Mouse (Mus musculus): ENCODE measurements around the gene Agbl4. TPM values are rescaled to one million over a fixed set of nuclear protein-coding genes. Genes with fewer than 3 reads are reported as not detected.

Agbl4 gene
- polyA plus RNA-seq, 1 experiment from 2014 or later: 1.5 TPM

GRCm38 (mm10) chr4:110597726-110598283 is 200.3 kb downstream of the Agbl4 start:
- Histone ChIP-seq H3K9ac (no peak overlapping the region), H3K27ac (no peak overlapping the region), H3K27me3 (no peaks in the 10 kb centered on the region), H3K4me1 (replicated peaks) (no peaks in the 10 kb centered on the region), H3K4me2 (no peak overlapping the region), H3K4me3 (no peak overlapping the region), H3K36me3 (no peaks in the 10 kb centered on the region), H3K9me3 (replicated peaks) (no peaks in the 10 kb centered on the region)
- ATAC-seq (replicated peaks; ENCODE audit: insufficient number of reproducible peaks, insufficient read depth, low FRiP score, low read depth): no peak
- WGBS: 57% methylated on average over 4 of the region's 4 CpGs

- H3K9me3 ChIP-seq (replicated peaks): no peaks in the 10 kb centered on the region
- no peaks in the 10 kb centered on the region for H3K4me1 ChIP-seq (replicated peaks)
- H3K4me2 ChIP-seq: no peak overlapping the region
- 85% methylated on average over 3 of the region's 3 CpGs for WGBS
- no peaks in the 10 kb centered on the region for H3K27me3 ChIP-seq
- H3K36me3 ChIP-seq: no peaks in the 10 kb centered on the region
- H3K9ac ChIP-seq: no peak overlapping the region
- ATAC-seq (replicated peaks; ENCODE audit: insufficient number of reproducible peaks, insufficient read depth, low FRiP score, low read depth): no peak
- no peak overlapping the region for H3K4me3 ChIP-seq
- no peak overlapping the region for H3K27ac ChIP-seq
Observed at GRCm38 (mm10) chr4:110641417-110641816, 244.0 kb downstream of the Agbl4 start.

- Histone ChIP-seq H3K4me3 (no peak overlapping the region), H3K27ac (no peak overlapping the region), H3K4me1 (replicated peaks) (no peaks in the 10 kb centered on the region), H3K27me3 (no peaks in the 10 kb centered on the region), H3K9me3 (replicated peaks) (no peaks in the 10 kb centered on the region), H3K36me3 (no peaks in the 10 kb centered on the region), H3K4me2 (no peak overlapping the region), H3K9ac (no peak overlapping the region)
- ATAC-seq (replicated peaks; ENCODE audit: insufficient number of reproducible peaks, insufficient read depth, low FRiP score, low read depth): no peak
- WGBS: 78% methylated on average over 2 of the region's 2 CpGs
Observed at GRCm38 (mm10) chr4:110662940-110663339, 265.5 kb downstream of the Agbl4 start.

GRCm38 (mm10) chr4:110674121-110674520 is 276.7 kb downstream of the Agbl4 start:
- Histone ChIP-seq H3K4me1 (replicated peaks) (no peaks in the 10 kb centered on the region), H3K27ac (no peak overlapping the region), H3K36me3 (no peaks in the 10 kb centered on the region), H3K27me3 (no peaks in the 10 kb centered on the region), H3K4me2 (no peak overlapping the region), H3K4me3 (no peak overlapping the region), H3K9me3 (replicated peaks) (no peaks in the 10 kb centered on the region), H3K9ac (no peak overlapping the region)
- 68% methylated on average over 1 of the region's 1 CpGs for WGBS
- ATAC-seq (replicated peaks; ENCODE audit: insufficient number of reproducible peaks, insufficient read depth, low FRiP score, low read depth): no peak

- no peaks in the 10 kb centered on the region for H3K9me3 ChIP-seq (replicated peaks)
- no peak for ATAC-seq (replicated peaks; ENCODE audit: insufficient number of reproducible peaks, insufficient read depth, low FRiP score, low read depth)
- no peaks in the 10 kb centered on the region for H3K4me1 ChIP-seq (replicated peaks)
- H3K9ac ChIP-seq: no peak overlapping the region
- WGBS: 60% methylated on average over 1 of the region's 1 CpGs
- H3K36me3 ChIP-seq: no peaks in the 10 kb centered on the region
- no peak overlapping the region for H3K27ac ChIP-seq
- H3K27me3 ChIP-seq: no peaks in the 10 kb centered on the region
- no peak overlapping the region for H3K4me2 ChIP-seq
- no peak overlapping the region for H3K4me3 ChIP-seq
Observed at GRCm38 (mm10) chr4:110735141-110735540, 337.7 kb downstream of the Agbl4 start.

- H3K4me3 ChIP-seq: no peak overlapping the region
- H3K27me3 ChIP-seq: no peaks in the 10 kb centered on the region
- no peak for ATAC-seq (replicated peaks; ENCODE audit: insufficient number of reproducible peaks, insufficient read depth, low FRiP score, low read depth)
- H3K4me1 ChIP-seq (replicated peaks): no peaks in the 10 kb centered on the region
- no peak overlapping the region for H3K9ac ChIP-seq
- no peaks in the 10 kb centered on the region for H3K36me3 ChIP-seq
- no peak overlapping the region for H3K27ac ChIP-seq
- no peak overlapping the region for H3K4me2 ChIP-seq
- 80% methylated on average over 2 of the region's 2 CpGs for WGBS
- no peaks in the 10 kb centered on the region for H3K9me3 ChIP-seq (replicated peaks)
Observed at GRCm38 (mm10) chr4:110757941-110758340, 360.5 kb downstream of the Agbl4 start.

GRCm38 (mm10) chr4:110788596-110788995 is 391.1 kb downstream of the Agbl4 start:
- no peaks in the 10 kb centered on the region for H3K27me3 ChIP-seq
- H3K27ac ChIP-seq: no peak overlapping the region
- no peak overlapping the region for H3K4me2 ChIP-seq
- no peak overlapping the region for H3K4me3 ChIP-seq
- H3K36me3 ChIP-seq: no peaks in the 10 kb centered on the region
- WGBS: 55% methylated on average over 4 of the region's 4 CpGs
- H3K9me3 ChIP-seq (replicated peaks): no peaks in the 10 kb centered on the region
- H3K4me1 ChIP-seq (replicated peaks): no peaks in the 10 kb centered on the region
- ATAC-seq (replicated peaks; ENCODE audit: insufficient number of reproducible peaks, insufficient read depth, low FRiP score, low read depth): no peak
- H3K9ac ChIP-seq: no peak overlapping the region

GRCm38 (mm10) chr4:110799902-110800301 is 402.4 kb downstream of the Agbl4 start:
- WGBS: 45% methylated on average over 4 of the region's 4 CpGs
- Histone ChIP-seq H3K4me1 (replicated peaks) (no peaks in the 10 kb centered on the region), H3K36me3 (no peaks in the 10 kb centered on the region), H3K9me3 (replicated peaks) (no peaks in the 10 kb centered on the region), H3K27ac (no peak overlapping the region), H3K27me3 (no peaks in the 10 kb centered on the region), H3K9ac (no peak overlapping the region), H3K4me2 (no peak overlapping the region), H3K4me3 (no peak overlapping the region)
- ATAC-seq (replicated peaks; ENCODE audit: insufficient number of reproducible peaks, insufficient read depth, low FRiP score, low read depth): no peak

GRCm38 (mm10) chr4:110810947-110811346 is 413.5 kb downstream of the Agbl4 start:
- Histone ChIP-seq H3K27me3 (no peaks in the 10 kb centered on the region), H3K4me1 (replicated peaks) (no peaks in the 10 kb centered on the region), H3K9me3 (replicated peaks) (no peaks in the 10 kb centered on the region), H3K36me3 (no peaks in the 10 kb centered on the region), H3K27ac (no peak overlapping the region), H3K9ac (no peak overlapping the region), H3K4me3 (no peak overlapping the region), H3K4me2 (no peak overlapping the region)
- 50% methylated on average over 1 of the region's 1 CpGs for WGBS
- no peak for ATAC-seq (replicated peaks; ENCODE audit: insufficient number of reproducible peaks, insufficient read depth, low FRiP score, low read depth)

- no peaks in the 10 kb centered on the region for H3K36me3 ChIP-seq
- no peak overlapping the region for H3K27ac ChIP-seq
- H3K9me3 ChIP-seq (replicated peaks): no peaks in the 10 kb centered on the region
- H3K4me3 ChIP-seq: no peak overlapping the region
- H3K4me1 ChIP-seq (replicated peaks): no peaks in the 10 kb centered on the region
- H3K9ac ChIP-seq: no peak overlapping the region
- no peak overlapping the region for H3K4me2 ChIP-seq
- no peaks in the 10 kb centered on the region for H3K27me3 ChIP-seq
- 50% methylated on average over 1 of the region's 1 CpGs for WGBS
- no peak for ATAC-seq (replicated peaks; ENCODE audit: insufficient number of reproducible peaks, insufficient read depth, low FRiP score, low read depth)
Observed at GRCm38 (mm10) chr4:110832776-110833175, 435.3 kb downstream of the Agbl4 start.

- no peak for ATAC-seq (replicated peaks; ENCODE audit: insufficient number of reproducible peaks, insufficient read depth, low FRiP score, low read depth)
- H3K4me1 ChIP-seq (replicated peaks): no peaks in the 10 kb centered on the region
- H3K4me3 ChIP-seq: no peak overlapping the region
- H3K9ac ChIP-seq: no peak overlapping the region
- 76% methylated on average over 2 of the region's 2 CpGs for WGBS
- no peaks in the 10 kb centered on the region for H3K36me3 ChIP-seq
- H3K27ac ChIP-seq: no peak overlapping the region
- H3K4me2 ChIP-seq: no peak overlapping the region
- H3K9me3 ChIP-seq (replicated peaks): no peaks in the 10 kb centered on the region
- H3K27me3 ChIP-seq: no peaks in the 10 kb centered on the region
Observed at GRCm38 (mm10) chr4:110879719-110880443, 482.4 kb downstream of the Agbl4 start.

GRCm38 (mm10) chr4:110916061-110916460 is 518.6 kb downstream of the Agbl4 start:
- no peak for ATAC-seq (replicated peaks; ENCODE audit: insufficient number of reproducible peaks, insufficient read depth, low FRiP score, low read depth)
- H3K27ac ChIP-seq: no peak overlapping the region
- no peaks in the 10 kb centered on the region for H3K4me1 ChIP-seq (replicated peaks)
- H3K36me3 ChIP-seq: no peaks in the 10 kb centered on the region
- H3K4me3 ChIP-seq: no peak overlapping the region
- H3K27me3 ChIP-seq: no peaks in the 10 kb centered on the region
- H3K4me2 ChIP-seq: no peak overlapping the region
- H3K9me3 ChIP-seq (replicated peaks): no peaks in the 10 kb centered on the region
- H3K9ac ChIP-seq: no peak overlapping the region
